Mouse (Mus musculus): ENCODE measurements around the gene Vgll1.

DNA sequence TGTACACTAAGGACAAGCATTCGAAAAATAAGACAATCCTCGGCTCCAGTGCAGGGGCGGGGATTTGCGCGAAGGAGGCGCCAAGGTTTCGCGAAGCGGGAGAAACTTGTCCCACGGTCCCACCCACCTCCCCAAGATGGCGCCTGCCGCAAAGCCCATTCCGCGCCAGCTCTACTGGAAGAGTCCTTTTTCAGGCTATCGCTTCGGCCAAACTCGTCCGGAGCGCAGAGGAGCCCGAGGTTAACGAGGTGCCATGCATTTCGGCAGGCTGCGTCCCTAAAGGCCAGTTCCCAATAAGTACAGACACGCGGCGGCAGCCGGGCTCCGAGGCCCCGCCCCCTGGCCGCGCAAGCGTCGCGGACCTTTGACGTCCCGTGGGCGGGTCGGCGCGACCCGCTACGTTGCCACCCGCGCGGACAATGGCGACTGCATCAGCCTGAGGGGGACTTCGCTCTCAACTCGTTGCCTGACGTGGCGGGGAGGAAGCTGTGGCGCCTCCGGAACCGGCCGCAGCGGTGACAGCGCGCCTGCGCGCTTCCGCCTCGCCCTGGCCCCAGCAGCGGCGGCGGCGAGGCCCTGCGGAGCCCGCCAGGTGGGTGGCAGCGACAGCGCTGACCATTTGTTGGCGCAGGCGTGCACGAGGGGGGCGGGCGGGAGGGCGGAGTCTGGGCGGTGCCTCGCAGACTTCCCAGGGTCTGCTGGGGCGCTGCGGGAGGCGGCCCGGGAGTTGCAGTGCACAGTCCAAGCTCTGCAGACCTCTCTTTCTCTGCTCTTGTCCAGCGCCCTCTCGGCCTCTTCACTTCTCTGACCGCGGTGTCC is 34.5 kb upstream of the Vgll1 start, which contains the start of gene Htatsf1:
- TF ChIP-seq CTCF (IDR thresholded peaks at IDR 0.05; ENCODE audit: extremely low read depth, insufficient read depth, insufficient read length, insufficient replicate concordance) (no peak), POLR2A (IDR thresholded peaks at IDR 0.05; ENCODE audit: low read depth, low read length) (no peak)

All from spleen, adult 2 months (tissue).